Mouse (Mus musculus) neural tube, embryonic 11.5 days (tissue): ENCODE results near the gene Enoph1. TPM values are rescaled to one million over a fixed set of nuclear protein-coding genes. Genes with fewer than 3 reads are reported as not detected.

Experiments
- ATAC-seq: fragments of 200-750 bp; cut with Nextera tagmentation; 2 replicates; pipeline ENCODE4 v1.8.0; 2017; ENCODE audit warnings: moderate number of reproducible peaks, mild to moderate bottlenecking, moderate TSS enrichment, moderate library complexity; ENCODE audit not compliant: insufficient read depth, low FRiP score, low TSS enrichment
- DNase-seq: peaks from one replicate; pipeline ENCODE4 v3.0.0-alpha.2; 2015; ENCODE audit warnings: low spot score
- H3K27ac ChIP-seq: fragments of 300-500 bp; sonication (generic); 2 replicates; pipeline ENCODE4 v1.5.1; 2014; ENCODE audit warnings: low read depth, mild to moderate bottlenecking, low read length
- H3K27me3 ChIP-seq: fragments of 300-500 bp; sonication (generic); 2 replicates; pipeline ENCODE4 v1.6.1; 2014; ENCODE audit warnings: mild to moderate bottlenecking, low read length, mixed read lengths; ENCODE audit not compliant: control insufficient read depth, insufficient read depth
- H3K36me3 ChIP-seq: fragments of 300-500 bp; sonication (generic); 2 replicates; pipeline ENCODE4 v1.6.1; 2014; ENCODE audit warnings: mild to moderate bottlenecking, low read length, moderate library complexity, mixed read lengths; ENCODE audit not compliant: control insufficient read depth, insufficient read depth
- H3K4me1 ChIP-seq: fragments of 300-500 bp; sonication (generic); 2 replicates; pipeline ENCODE4 v1.6.1; 2014; ENCODE audit warnings: low read length, mixed read lengths; ENCODE audit not compliant: control insufficient read depth, insufficient read depth
- H3K4me2 ChIP-seq: fragments of 300-500 bp; sonication (generic); 2 replicates; pipeline ENCODE4 v1.6.1; 2014; ENCODE audit warnings: low read depth, mild to moderate bottlenecking, moderate library complexity
- H3K4me3 ChIP-seq: fragments of 300-500 bp; sonication (generic); 2 replicates; pipeline ENCODE4 v1.5.1; 2014; ENCODE audit warnings: low read depth, low read length
- H3K9ac ChIP-seq: fragments of 300-500 bp; sonication (generic); 2 replicates; pipeline ENCODE4 v1.6.1; 2014; ENCODE audit warnings: mild to moderate bottlenecking, low read length
- H3K9me3 ChIP-seq: fragments of 300-500 bp; sonication (generic); 2 replicates; pipeline ENCODE4 v1.6.1; 2016; ENCODE audit warnings: low read length; ENCODE audit not compliant: control insufficient read depth
- WGBS: fragments of 180-500 bp; shearing (Covaris S2); extraction: QIAGEN DNeasy Blood & Tissue Kit; methylation state at CpG from one replicate; pipeline ENCODE4 v1.1.7; 2014; 5-methylcytosine and 5-hydroxymethylcytosine counted together
- polyA plus RNA-seq: library from polyadenylated mRNA; unstranded; fragments of >200 nt; fragmentation: Nextera tagmentation; extraction: Ambion mirVana; gene quantifications from 2 replicates; pipeline ENCODE4 v1.2.1, GENCODE M21; 2014

The Enoph1 gene
- polyA plus RNA-seq, 1 experiment from 2014 or later, result 48.2 TPM

DNA sequence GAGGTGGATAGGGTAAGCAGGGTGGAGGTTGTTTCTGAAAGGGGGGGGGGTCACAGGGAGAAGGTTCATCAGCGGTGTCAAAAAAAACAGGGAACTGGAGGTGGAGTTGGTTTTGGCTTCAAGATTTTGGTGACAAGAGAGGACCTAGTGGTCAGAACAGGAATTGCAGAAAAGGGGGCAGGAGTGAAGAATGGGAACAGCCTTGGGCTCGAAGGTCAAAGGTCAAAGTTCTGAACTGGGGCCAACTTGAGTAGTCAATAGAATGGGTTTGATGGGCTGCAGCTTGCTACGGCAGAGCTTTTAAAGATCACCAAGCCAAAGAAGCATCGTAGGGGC is 32.8 kb upstream of the Enoph1 start:
- DNase-seq, result no peak
- Histone ChIP-seq H3K9me3 (no peaks in the 10 kb centered on the region), H3K36me3 (no peaks in the 10 kb centered on the region), H3K9ac (no peak overlapping the region), H3K4me1 (no peaks in the 10 kb centered on the region), H3K4me2 (no peak overlapping the region), H3K27me3 (no peaks in the 10 kb centered on the region), H3K27ac (no peak overlapping the region), H3K4me3 (no peak overlapping the region)
- ATAC-seq, result no peak
- WGBS, result 79% methylated on average over 4 of the region's 4 CpGs

- H3K27me3 ChIP-seq, result no peaks in the 10 kb centered on the region
- H3K36me3 ChIP-seq, result no peaks in the 10 kb centered on the region
- ATAC-seq, result no peak
- no peak overlapping the region for H3K4me3 ChIP-seq
- WGBS, result 61% methylated on average over 3 of the region's 3 CpGs
- no peak overlapping the region for H3K27ac ChIP-seq
- no peak overlapping the region for H3K4me2 ChIP-seq
- no peak for DNase-seq
- H3K9ac ChIP-seq, result no peak overlapping the region
- H3K4me1 ChIP-seq, result no peaks in the 10 kb centered on the region
- no peaks in the 10 kb centered on the region for H3K9me3 ChIP-seq
These were observed 31.3 kb upstream of the Enoph1 start for GRCm38 (mm10) chr5:100008485-100008884.

DNA sequence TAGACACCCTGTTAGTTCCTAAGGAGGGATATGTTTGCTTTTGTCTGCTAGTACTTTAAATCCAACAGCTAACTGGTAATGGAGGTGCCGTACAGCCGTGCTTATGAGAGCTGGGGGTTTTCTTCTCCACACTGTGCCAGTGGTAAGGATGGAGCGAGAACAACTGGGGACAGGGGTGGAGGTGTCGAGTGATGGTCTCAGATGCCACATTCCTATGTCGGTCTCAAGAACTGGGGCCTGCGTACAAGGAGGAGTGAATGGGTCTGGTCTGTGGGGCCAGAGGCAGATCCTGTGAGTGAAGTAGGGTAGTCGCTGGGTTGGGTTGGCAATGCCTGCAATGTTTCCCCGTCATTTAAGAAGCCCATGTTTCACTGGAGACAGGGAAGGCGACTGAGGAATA is 27.2 kb upstream of the Enoph1 start:
- WGBS, result 86% methylated on average over 9 of the region's 9 CpGs
- Histone ChIP-seq H3K4me1 (no peaks in the 10 kb centered on the region), H3K9me3 (no peaks in the 10 kb centered on the region), H3K4me3 (no peak overlapping the region), H3K27me3 (no peaks in the 10 kb centered on the region), H3K9ac (no peak overlapping the region), H3K4me2 (no peak overlapping the region), H3K36me3 (no peaks in the 10 kb centered on the region), H3K27ac (no peak overlapping the region)
- DNase-seq (no peak), ATAC-seq (no peak)

DNA sequence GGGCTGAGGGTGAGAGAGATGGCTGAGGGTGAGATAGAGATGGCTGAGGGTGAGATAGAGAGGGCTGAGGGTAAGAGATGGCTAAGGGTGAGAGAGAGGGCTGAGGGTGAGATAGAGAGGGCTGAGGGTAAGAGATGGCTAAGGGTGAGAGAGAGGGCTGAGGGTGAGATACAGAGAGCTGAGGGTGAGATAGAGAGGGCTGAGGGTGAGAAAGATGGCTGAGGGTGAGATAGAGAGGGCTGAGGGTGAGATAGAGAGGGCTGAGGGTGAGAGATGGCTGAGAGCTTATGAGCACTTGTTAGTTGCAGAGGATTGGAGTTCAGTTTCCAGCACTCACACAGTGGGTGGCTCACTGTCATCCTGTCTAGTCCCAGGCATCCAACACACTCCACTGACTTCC is 19.7 kb upstream of the Enoph1 start:
- H3K4me1 ChIP-seq, result no peaks in the 10 kb centered on the region
- ATAC-seq, result no peak
- no peaks in the 10 kb centered on the region for H3K9me3 ChIP-seq
- no peak overlapping the region for H3K4me3 ChIP-seq
- no peaks in the 10 kb centered on the region for H3K27me3 ChIP-seq
- H3K4me2 ChIP-seq, result no peak overlapping the region
- no peaks in the 10 kb centered on the region for H3K36me3 ChIP-seq
- DNase-seq, result no peak
- H3K27ac ChIP-seq, result no peak overlapping the region
- no peak overlapping the region for H3K9ac ChIP-seq

- H3K4me3 ChIP-seq, result no peak overlapping the region
- no peaks in the 10 kb centered on the region for H3K4me1 ChIP-seq
- no peak overlapping the region for H3K9ac ChIP-seq
- no peaks in the 10 kb centered on the region for H3K9me3 ChIP-seq
- H3K27me3 ChIP-seq, result no peaks in the 10 kb centered on the region
- 74% methylated on average over 5 of the region's 5 CpGs for WGBS
- no peak overlapping the region for H3K27ac ChIP-seq
- ATAC-seq (no peak), DNase-seq (no peak)
- no peaks in the 10 kb centered on the region for H3K36me3 ChIP-seq
- H3K4me2 ChIP-seq, result no peak overlapping the region
These were observed 15.4 kb upstream of the Enoph1 start for GRCm38 (mm10) chr5:100024403-100024802.

GRCm38 (mm10) chr5:100024868-100025267 is 14.9 kb upstream of the Enoph1 start:
- H3K4me3 ChIP-seq, result no peak overlapping the region
- no peaks in the 10 kb centered on the region for H3K9me3 ChIP-seq
- no peak overlapping the region for H3K4me2 ChIP-seq
- no peaks in the 10 kb centered on the region for H3K27me3 ChIP-seq
- no peak overlapping the region for H3K27ac ChIP-seq
- ATAC-seq (no peak), DNase-seq (no peak)
- no peaks in the 10 kb centered on the region for H3K36me3 ChIP-seq
- no peak overlapping the region for H3K9ac ChIP-seq
- 77% methylated on average over 1 of the region's 1 CpGs for WGBS
- no peaks in the 10 kb centered on the region for H3K4me1 ChIP-seq

- DNase-seq (no peak), ATAC-seq (0 out of 2 replicates have a peak, but pooled peaks have one; percentile 11)
- Histone ChIP-seq H3K27ac (no peak overlapping the region), H3K36me3 (peaks cover 6% of the 10 kb centered on the region), H3K9me3 (no peaks in the 10 kb centered on the region), H3K27me3 (no peaks in the 10 kb centered on the region), H3K4me1 (no peaks in the 10 kb centered on the region), H3K4me3 (no peak overlapping the region), H3K9ac (no peak overlapping the region), H3K4me2 (no peak overlapping the region)
- WGBS, result 61% methylated on average over 6 of the region's 6 CpGs
These were observed 9.7 kb upstream of the Enoph1 start for GRCm38 (mm10) chr5:100030069-100030468.

- no peak for DNase-seq
- Histone ChIP-seq H3K27ac (no peak overlapping the region), H3K36me3 (peaks cover 12% of the 10 kb centered on the region), H3K9ac (no peak overlapping the region), H3K9me3 (no peaks in the 10 kb centered on the region), H3K27me3 (no peaks in the 10 kb centered on the region), H3K4me2 (no peak overlapping the region), H3K4me1 (peaks cover 12% of the 10 kb centered on the region), H3K4me3 (no peak overlapping the region)
- ATAC-seq, result peak; percentile 52
- WGBS, result 91% methylated on average over 2 of the region's 2 CpGs
These were observed 7.7 kb upstream of the Enoph1 start for GRCm38 (mm10) chr5:100032107-100032506.

DNA sequence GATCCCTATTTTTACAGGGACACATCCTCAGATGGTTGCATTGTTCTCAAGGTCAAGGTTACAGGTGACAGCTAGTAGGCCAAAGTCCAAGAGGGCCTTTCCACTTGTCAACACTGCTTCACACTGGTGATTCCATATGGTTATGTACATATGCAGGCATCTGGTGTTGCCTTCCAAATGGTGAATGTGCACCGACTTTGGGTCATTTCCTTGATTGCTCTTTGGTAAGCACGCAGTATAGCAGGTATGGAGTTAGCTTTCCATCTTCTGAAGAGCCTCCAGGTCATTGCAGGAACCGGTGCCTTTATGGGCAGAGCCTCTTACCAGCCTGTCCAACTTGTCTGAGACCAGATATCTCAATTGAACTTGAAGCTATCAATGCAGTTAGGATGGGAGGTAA is 7.1 kb upstream of the Enoph1 start:
- H3K36me3 ChIP-seq, result peaks cover 12% of the 10 kb centered on the region
- no peaks in the 10 kb centered on the region for H3K27me3 ChIP-seq
- no peak for DNase-seq
- peaks cover 12% of the 10 kb centered on the region for H3K4me1 ChIP-seq
- 0 out of 2 replicates have a peak, but pooled peaks have one; percentile 39 for ATAC-seq
- H3K4me2 ChIP-seq, result no peak overlapping the region
- no peaks in the 10 kb centered on the region for H3K9me3 ChIP-seq
- no peak overlapping the region for H3K4me3 ChIP-seq
- H3K27ac ChIP-seq, result no peak overlapping the region
- WGBS, result 82% methylated on average over 3 of the region's 3 CpGs
- H3K9ac ChIP-seq, result no peak overlapping the region
